Mouse (Mus musculus) heart, embryonic 15.5 days (tissue): Measurements from ENCODE around the gene Snx5. TPM values are rescaled to one million over a fixed set of nuclear protein-coding genes. Genes with fewer than 3 reads are reported as not detected.

Experiments used
- ATAC-seq: fragments of 200-750 bp; cut with Nextera tagmentation; replicated peaks from 2 replicates; pipeline ENCODE4 v1.8.0; 2017; ENCODE audit warnings: low read depth, moderate TSS enrichment; ENCODE audit not compliant: insufficient number of reproducible peaks, insufficient read depth, low FRiP score
- H3K27ac ChIP-seq: fragments of 300-500 bp; sonication (generic); 2 replicates; pipeline ENCODE4 v1.5.1; 2015; ENCODE audit warnings: mild to moderate bottlenecking, inconsistent platforms
- H3K27me3 ChIP-seq: fragments of 300-500 bp; sonication (generic); 2 replicates; pipeline ENCODE4 v1.6.1; 2015; ENCODE audit warnings: inconsistent platforms
- H3K36me3 ChIP-seq: fragments of 300-500 bp; sonication (generic); 2 replicates; pipeline ENCODE4 v1.6.1; 2015; ENCODE audit warnings: mild to moderate bottlenecking, inconsistent platforms
- H3K4me1 ChIP-seq: fragments of 300-500 bp; sonication (generic); replicated peaks from 2 replicates; pipeline ENCODE4 v1.6.1; 2015; ENCODE audit warnings: inconsistent platforms
- H3K4me2 ChIP-seq: fragments of 300-500 bp; sonication (generic); 2 replicates; pipeline ENCODE4 v1.6.1; 2015; ENCODE audit warnings: inconsistent platforms, mild to moderate bottlenecking, moderate library complexity
- H3K4me3 ChIP-seq: fragments of 300-500 bp; sonication (generic); 2 replicates; pipeline ENCODE4 v1.5.1; 2015; ENCODE audit warnings: mild to moderate bottlenecking, inconsistent platforms
- H3K9ac ChIP-seq: fragments of 300-500 bp; sonication (generic); 2 replicates; pipeline ENCODE4 v1.6.1; 2015; ENCODE audit warnings: mild to moderate bottlenecking, inconsistent platforms
- H3K9me3 ChIP-seq: fragments of 300-500 bp; sonication (generic); replicated peaks from 2 replicates; pipeline ENCODE4 v1.6.1; 2016; ENCODE audit warnings: inconsistent platforms
- WGBS: fragments of 180-500 bp; shearing (Covaris S2); methylation state at CpG from one replicate; pipeline ENCODE4 v1.1.7; 2015; ENCODE audit warnings: mixed read lengths; 5-methylcytosine and 5-hydroxymethylcytosine counted together
- polyA plus RNA-seq: library from polyadenylated mRNA; unstranded; fragments of >200 nt; fragmentation: Nextera tagmentation; extraction: Ambion mirVana; gene quantifications from 2 replicates; pipeline ENCODE4 v1.2.1, GENCODE M21; 2015

Snx5 gene
- polyA plus RNA-seq, 1 experiment from 2014 or later: 78.9 TPM

DNA sequence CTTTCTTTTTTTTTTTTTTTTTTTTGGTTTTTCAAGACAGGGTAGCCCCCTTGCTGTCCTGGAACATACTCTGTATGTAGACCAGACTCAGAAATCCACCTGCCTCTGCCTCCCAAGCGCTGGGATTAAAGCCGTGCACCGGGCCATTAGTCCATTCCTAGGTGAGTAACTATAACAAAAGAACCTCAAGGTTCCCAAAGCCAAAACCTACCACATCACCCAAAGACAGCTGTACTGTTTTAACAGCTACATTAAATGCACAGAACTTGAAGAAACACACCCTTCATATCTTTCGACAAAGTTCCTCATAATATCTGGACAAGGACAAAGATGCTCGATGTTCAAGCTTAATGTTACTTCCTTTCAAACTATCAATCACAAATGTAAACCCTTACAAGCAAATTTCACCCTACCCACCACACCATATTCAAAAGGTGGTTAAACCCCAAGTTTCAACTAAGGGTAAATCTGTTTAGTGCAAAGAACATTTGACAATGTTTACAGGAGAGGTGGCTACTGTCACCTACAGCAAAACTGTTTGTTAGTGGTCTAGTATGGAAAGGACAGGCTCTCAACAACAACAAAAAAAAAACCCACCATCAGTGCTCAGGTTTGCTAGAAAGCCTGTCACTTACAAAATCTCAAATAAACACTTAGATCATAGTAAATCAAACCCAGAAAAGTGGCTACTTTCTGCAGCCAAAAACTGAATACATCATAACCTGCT, 3.5 kb downstream of the Snx5 start:
- no peak overlapping the region for H3K9ac ChIP-seq

DNA sequence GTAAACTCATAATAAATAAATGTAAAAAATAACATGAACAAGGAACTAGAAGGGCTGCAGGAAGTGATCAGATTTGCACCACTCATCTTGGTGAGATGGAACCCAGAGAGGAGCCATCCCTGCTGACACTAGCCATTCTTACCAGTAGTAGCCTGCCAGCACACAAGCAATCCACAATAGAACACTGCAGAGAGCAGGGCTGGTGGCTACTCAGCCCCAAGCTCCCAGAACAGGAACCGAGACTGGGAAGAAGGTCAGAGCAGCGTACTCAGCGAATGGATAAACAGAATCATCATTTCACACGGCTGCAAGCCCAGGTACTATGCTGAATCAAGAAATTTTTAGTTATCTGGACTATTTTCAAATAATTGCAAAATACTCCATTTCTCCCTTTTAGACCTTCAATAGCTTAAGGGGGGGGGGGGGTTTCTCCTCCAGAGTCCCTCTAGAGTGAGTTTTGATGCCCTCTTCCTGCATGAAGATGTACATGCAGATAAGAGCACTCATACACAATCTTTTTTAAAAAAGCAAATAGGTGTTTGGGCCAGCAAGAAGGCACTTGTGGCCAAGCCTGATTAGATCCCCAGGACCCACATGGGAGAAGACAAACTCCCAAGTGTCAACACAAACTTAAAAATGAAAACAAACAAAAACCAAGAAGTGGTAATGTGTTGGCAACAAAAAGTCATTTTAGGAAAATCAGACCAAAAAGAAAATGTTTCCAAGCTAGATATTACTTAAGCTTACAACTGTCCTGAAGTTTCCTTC, 4.6 kb downstream of the Snx5 start:
- Histone ChIP-seq H3K4me3 (no peak overlapping the region), H3K4me2 (peak overlapping the region; percentile 84; the same call in 1 of the 2 replicates), H3K9ac (no peak overlapping the region)

More for the DNA sequence above, 3.5 kb downstream of the Snx5 start:
- H3K27me3 ChIP-seq: no peaks in the 10 kb centered on the region
- H3K9me3 ChIP-seq: no peaks in the 10 kb centered on the region
- 0 out of 2 replicates have a peak overlapping the region, but pooled peaks have one; percentile 4 for H3K4me3 ChIP-seq
- 49% methylated on average over 5 of the region's 5 CpGs for WGBS
- no peak for ATAC-seq
- H3K27ac ChIP-seq: peak overlapping the region; percentile 4; the same call in 1 of the 2 replicates
- peak overlapping the region; percentile 84 for H3K4me2 ChIP-seq
- peaks cover 51% of the 10 kb centered on the region for H3K4me1 ChIP-seq
- peaks cover 4% of the 10 kb centered on the region; the same call in 1 of the 2 replicates for H3K36me3 ChIP-seq

DNA sequence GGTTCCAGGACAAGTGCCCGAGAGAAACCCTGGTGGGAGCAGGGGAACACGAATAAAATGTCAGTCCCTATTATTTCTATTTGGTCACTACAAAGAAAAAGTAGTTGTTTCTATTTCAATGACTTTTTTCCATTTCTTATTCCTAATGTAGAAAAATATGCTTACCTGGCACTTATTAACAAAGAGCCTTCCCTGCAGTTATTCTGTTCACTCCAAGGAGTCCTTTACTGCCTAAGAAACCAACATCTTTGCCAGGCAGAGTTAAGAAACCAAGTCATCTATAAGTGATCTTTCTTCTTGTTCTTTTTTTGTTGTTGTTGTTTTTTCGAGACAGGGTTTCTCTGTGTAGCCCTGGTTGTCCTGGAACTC, 5.6 kb downstream of the Snx5 start:
- no peak for ATAC-seq
- Histone ChIP-seq H3K9ac (no peak overlapping the region), H3K9me3 (no peaks in the 10 kb centered on the region), H3K4me1 (peaks cover 49% of the 10 kb centered on the region), H3K27ac (no peak overlapping the region), H3K4me3 (no peak overlapping the region), H3K27me3 (no peaks in the 10 kb centered on the region), H3K36me3 (peaks cover 18% of the 10 kb centered on the region), H3K4me2 (no peak overlapping the region)
- WGBS: 62% methylated on average over 3 of the region's 3 CpGs

More for the DNA sequence above, 4.6 kb downstream of the Snx5 start:
- Histone ChIP-seq H3K9me3 (no peaks in the 10 kb centered on the region), H3K27me3 (no peaks in the 10 kb centered on the region), H3K4me1 (peaks cover 49% of the 10 kb centered on the region), H3K27ac (0 out of 2 replicates have a peak overlapping the region, but pooled peaks have one; percentile 16), H3K36me3 (peaks cover 9% of the 10 kb centered on the region)
- 54% methylated on average over 4 of the region's 4 CpGs for WGBS
- ATAC-seq: no peak

DNA sequence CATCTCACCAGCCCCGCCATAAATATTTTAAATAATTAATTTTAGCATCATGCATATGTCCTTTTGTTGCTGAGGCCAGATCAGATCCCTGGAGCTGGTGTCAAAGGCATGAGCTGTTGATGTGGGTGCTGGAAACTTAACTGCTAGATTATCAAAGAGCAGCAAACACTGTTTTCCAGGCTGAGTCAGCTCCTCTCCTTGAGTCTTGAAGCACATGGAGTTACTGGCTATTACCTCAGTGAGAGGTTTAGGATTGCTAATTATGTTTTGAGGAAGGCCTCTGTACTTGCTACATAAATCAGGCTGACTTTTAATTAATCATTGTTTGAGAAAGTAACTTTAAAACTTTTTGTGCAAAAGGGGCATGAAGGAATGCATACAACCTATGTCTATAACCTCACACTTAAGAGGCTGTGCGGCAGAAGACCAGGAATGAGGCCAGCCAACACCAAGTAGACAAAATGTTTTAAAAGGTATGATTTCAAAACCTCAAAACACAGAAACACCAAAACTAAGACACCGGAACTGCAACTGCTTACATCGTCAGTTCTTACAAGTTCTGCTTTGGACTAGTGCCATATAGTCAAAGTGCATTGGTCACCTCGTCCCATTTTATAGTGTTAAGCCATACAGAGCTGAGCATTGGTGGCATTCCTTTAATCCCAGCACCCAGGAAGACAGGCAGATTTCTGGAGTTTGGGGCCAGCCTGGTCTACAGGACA, 6.1 kb downstream of the Snx5 start:
- WGBS: 55% methylated on average over 5 of the region's 5 CpGs

DNA sequence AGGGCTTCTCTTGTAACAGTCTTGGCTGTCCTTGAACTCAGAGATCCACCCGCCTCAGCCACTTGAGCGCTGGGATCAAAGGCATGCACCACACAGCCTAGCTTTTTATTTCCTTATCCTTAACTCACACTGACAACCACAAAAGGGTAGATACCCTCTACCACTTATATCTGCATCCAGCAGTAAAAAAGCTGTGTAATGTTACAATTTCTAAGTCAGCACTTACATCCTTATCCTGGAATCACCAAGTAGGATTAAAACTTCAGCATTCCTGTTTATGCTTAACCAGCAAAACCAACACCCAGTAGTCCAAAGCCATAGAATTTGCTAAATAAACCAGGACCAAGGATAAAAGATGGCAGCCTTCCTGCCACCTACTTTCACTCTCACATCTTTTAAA, 7.9 kb downstream of the Snx5 start:
- Histone ChIP-seq H3K9me3 (no peaks in the 10 kb centered on the region), H3K36me3 (peaks cover 36% of the 10 kb centered on the region), H3K4me3 (no peak overlapping the region), H3K9ac (no peak overlapping the region), H3K4me1 (peaks cover 34% of the 10 kb centered on the region), H3K27ac (no peak overlapping the region), H3K4me2 (no peak overlapping the region), H3K27me3 (no peaks in the 10 kb centered on the region)
- WGBS: 93% methylated on average over 2 of the region's 2 CpGs
- no peak for ATAC-seq

More for the DNA sequence above, 6.1 kb downstream of the Snx5 start:
- Histone ChIP-seq H3K4me3 (no peak overlapping the region), H3K27ac (no peak overlapping the region), H3K4me2 (no peak overlapping the region), H3K36me3 (peaks cover 19% of the 10 kb centered on the region), H3K9me3 (no peaks in the 10 kb centered on the region), H3K4me1 (peaks cover 49% of the 10 kb centered on the region), H3K9ac (no peak overlapping the region), H3K27me3 (no peaks in the 10 kb centered on the region)
- no peak for ATAC-seq

DNA sequence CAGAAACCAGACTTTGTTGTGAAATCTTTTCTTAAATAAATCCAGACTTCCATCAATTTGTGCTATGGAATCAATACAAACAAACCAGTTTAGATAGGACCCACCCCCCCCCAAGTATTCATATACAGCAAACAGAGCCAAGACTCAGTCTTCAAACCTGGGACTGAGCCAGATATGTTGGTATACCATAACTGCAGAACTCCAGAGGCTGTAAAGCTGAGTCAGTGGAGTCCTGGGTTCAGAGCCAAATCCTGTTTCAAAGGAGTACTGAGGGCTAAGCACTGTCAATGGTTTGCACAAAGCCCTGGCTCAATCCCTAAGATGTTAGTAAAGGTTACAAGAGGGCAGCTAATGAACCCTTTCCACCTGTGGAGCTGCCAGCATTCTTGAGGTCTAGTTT, 20.6 kb downstream of the Snx5 start:
- peaks cover 14% of the 10 kb centered on the region for H3K4me1 ChIP-seq
- no peaks in the 10 kb centered on the region for H3K27me3 ChIP-seq
- H3K9me3 ChIP-seq: no peaks in the 10 kb centered on the region
- no peak overlapping the region for H3K4me3 ChIP-seq
- H3K4me2 ChIP-seq: no peak overlapping the region
- H3K9ac ChIP-seq: no peak overlapping the region
- H3K36me3 ChIP-seq: peaks cover 57% of the 10 kb centered on the region
- H3K27ac ChIP-seq: no peak overlapping the region
- no peak for ATAC-seq

DNA sequence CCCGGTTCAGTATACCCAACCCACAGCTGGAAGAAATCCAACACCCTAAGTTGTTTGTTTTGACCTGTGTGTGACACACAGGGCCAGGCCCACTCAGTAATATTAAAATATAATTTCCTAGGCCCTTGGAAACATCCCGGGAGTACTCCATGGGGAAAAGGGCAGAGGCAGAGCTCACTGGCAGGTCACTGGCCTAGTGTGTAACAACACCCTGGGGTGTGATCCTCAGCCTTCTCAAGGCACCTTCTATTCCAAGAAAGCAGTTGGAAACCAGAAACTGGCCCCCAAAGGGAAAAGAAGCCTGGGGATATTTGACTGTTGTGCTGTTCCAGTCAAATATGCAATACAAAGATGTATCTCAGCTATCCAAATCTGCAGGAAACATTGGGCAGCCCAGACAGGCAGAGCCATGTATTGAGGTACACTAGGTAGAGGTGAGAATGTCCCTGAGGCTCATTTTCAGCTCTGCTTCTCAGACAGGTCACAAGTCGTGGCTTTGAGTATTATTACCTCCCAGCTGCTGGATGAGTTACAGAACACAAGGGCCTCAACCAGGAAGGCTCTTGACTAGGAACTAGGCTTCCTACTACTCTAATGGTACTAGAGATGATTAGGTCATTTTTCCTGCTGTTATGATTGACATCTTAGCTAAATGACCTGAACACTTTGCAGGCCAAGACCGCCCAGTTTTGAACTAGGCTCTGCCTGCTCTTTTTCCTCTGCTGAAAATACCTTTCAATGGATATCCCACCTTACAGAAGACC, 21.9 kb downstream of the Snx5 start:
- Histone ChIP-seq H3K27ac (no peak overlapping the region), H3K9me3 (no peaks in the 10 kb centered on the region), H3K27me3 (no peaks in the 10 kb centered on the region), H3K4me3 (no peak overlapping the region), H3K4me1 (peaks cover 14% of the 10 kb centered on the region), H3K4me2 (no peak overlapping the region), H3K9ac (no peak overlapping the region), H3K36me3 (peaks cover 44% of the 10 kb centered on the region)
- WGBS: 43% methylated on average over 4 of the region's 4 CpGs
- ATAC-seq: no peak

DNA sequence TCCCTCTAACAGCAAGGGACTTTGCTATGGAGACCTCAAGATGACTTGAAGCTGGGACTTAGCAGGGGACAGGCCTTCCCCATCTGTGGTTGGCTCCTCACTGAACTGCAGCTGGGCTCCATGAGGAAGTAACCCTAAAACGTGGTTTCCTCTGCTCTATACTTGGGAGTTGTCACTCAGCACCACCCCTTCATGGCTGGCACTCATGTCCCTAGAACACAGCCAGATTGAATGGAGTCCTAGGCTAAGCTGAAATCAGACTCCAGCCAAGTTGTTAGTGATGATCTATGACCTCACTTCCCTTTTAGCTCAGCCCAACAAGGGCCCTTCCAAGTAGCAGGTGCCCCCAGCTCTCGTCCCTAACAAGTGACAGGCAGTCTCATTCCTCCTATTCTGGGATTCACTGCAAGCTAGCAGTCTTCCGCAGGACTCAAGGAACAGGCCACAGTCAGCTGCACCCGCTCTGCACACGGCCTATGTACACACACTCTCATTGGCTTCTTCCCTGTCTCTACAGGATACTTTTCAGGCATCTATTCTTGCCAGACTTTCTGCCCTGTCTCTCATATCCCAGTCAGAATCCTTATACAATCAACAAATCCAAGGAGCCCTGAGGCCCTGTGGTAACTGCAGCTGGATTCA, 23.2 kb downstream of the Snx5 start:
- H3K9me3 ChIP-seq: no peaks in the 10 kb centered on the region
- WGBS: 38% methylated on average over 5 of the region's 5 CpGs
- H3K4me3 ChIP-seq: no peak overlapping the region
- peaks cover 14% of the 10 kb centered on the region for H3K4me1 ChIP-seq
- H3K9ac ChIP-seq: no peak overlapping the region
- no peak overlapping the region for H3K4me2 ChIP-seq
- peak overlapping the region; percentile 6; the same call in 1 of the 2 replicates for H3K27ac ChIP-seq
- ATAC-seq: no peak; the same call in 1 of the 2 replicates
- H3K27me3 ChIP-seq: no peaks in the 10 kb centered on the region
- H3K36me3 ChIP-seq: peaks cover 31% of the 10 kb centered on the region

DNA sequence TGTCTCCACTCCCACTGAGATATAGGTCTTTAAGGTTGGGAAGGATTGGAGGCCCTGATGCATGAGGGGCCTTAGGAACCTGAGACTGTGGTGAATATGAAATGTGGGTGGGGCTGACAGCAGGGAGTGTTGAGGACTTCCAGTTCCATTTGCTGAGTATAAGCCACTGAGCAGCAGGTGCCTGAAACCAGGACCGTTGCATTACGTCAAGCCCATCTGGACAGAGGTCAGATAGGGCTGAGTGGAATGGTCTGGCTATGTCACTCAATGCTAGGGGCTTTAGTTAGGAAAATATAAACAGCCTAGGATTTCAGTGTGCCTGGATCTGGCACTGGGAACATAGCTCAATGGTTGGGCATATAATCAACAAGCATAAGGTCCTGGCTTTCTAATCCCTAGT, 24.4 kb downstream of the Snx5 start:
- peaks cover 14% of the 10 kb centered on the region for H3K4me1 ChIP-seq
- peaks cover 20% of the 10 kb centered on the region for H3K36me3 ChIP-seq
- H3K27me3 ChIP-seq: no peaks in the 10 kb centered on the region
- H3K4me3 ChIP-seq: no peak overlapping the region
- H3K4me2 ChIP-seq: no peak overlapping the region
- no peak overlapping the region for H3K27ac ChIP-seq
- H3K9me3 ChIP-seq: no peaks in the 10 kb centered on the region
- no peak overlapping the region for H3K9ac ChIP-seq
- no peak for ATAC-seq
- 47% methylated on average over 2 of the region's 2 CpGs for WGBS

DNA sequence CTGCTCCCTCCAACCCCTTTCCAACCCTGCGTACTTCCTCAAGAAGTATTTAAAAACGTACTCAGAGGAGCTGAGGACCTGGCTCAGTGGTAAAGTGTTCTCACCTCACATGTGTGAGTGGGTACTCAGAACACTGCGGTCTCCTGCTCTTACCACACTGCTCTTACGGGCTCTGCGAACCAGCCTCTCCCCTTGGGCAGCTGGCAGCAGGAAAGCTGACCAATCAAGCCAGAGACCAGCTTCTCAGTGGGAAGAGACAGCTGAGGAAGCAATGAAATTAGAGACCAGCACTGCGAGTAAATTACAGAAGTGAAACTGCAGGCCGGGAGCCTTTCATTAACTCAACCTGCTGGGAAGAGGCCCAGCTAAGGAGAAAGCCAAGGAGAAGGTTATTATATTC, 25.2 kb downstream of the Snx5 start:
- H3K27me3 ChIP-seq: no peaks in the 10 kb centered on the region
- H3K4me2 ChIP-seq: no peak overlapping the region
- no peaks in the 10 kb centered on the region for H3K9me3 ChIP-seq
- no peak overlapping the region for H3K9ac ChIP-seq
- H3K4me3 ChIP-seq: no peak overlapping the region
- H3K36me3 ChIP-seq: peaks cover 13% of the 10 kb centered on the region
- 0 out of 2 replicates have a peak overlapping the region, but pooled peaks have one; percentile 18 for H3K27ac ChIP-seq
- H3K4me1 ChIP-seq: peaks cover 14% of the 10 kb centered on the region
- WGBS: 66% methylated on average over 7 of the region's 7 CpGs
- no peak for ATAC-seq
